Mouse (Mus musculus) cerebellum, adult 9-11 months (tissue): ENCODE measurements around the gene Gpr143.
"Not testable (repeated sequence)": the region's sequence is repeated elsewhere in the genome, so short reads cannot be mapped to it uniquely, and the experiment has no call there.

Experiments
- DNase-seq: peaks from one replicate; pipeline ENCODE4 v3.0.0; 2022

The Gpr143 gene

GRCm38 (mm10) chrX:152781720-152782403 lies at the start of gene Gpr143:
Gene Gpr143, plus strand, starts transcription at chrX:152781921.
- no peak for DNase-seq

GRCm38 (mm10) chrX:152735283-152735682 lies 46.4 kb upstream of the Gpr143 start:
- DNase-seq = no peak

- no peak for DNase-seq
Measured at GRCm38 (mm10) chrX:152738191-152738590, 43.5 kb upstream of the Gpr143 start.

GRCm38 (mm10) chrX:152738759-152739368 lies 42.9 kb upstream of the Gpr143 start:
- no peak for DNase-seq

GRCm38 (mm10) chrX:152743642-152744041 lies 38.1 kb upstream of the Gpr143 start:
- DNase-seq = no peak

GRCm38 (mm10) chrX:152745925-152746324 lies 35.8 kb upstream of the Gpr143 start:
- DNase-seq = no peak

GRCm38 (mm10) chrX:152755819-152756218 lies 25.9 kb upstream of the Gpr143 start:
- DNase-seq = no peak

- DNase-seq = no peak
Measured at GRCm38 (mm10) chrX:152756293-152756692, 25.4 kb upstream of the Gpr143 start.

- DNase-seq = no peak
Measured at GRCm38 (mm10) chrX:152762437-152762836, 19.3 kb upstream of the Gpr143 start.

- no peak for DNase-seq
Measured at GRCm38 (mm10) chrX:152762855-152763254, 18.9 kb upstream of the Gpr143 start.

GRCm38 (mm10) chrX:152764171-152764570 lies 17.6 kb upstream of the Gpr143 start:
- no peak for DNase-seq

GRCm38 (mm10) chrX:152768891-152769599 lies 12.7 kb upstream of the Gpr143 start, which contains the start of gene Shroom2:
Gene Shroom2, minus strand, starts transcription at chrX:152769465.
- no peak for DNase-seq

- DNase-seq = no peak
Measured at GRCm38 (mm10) chrX:152769600-152770157, 12.0 kb upstream of the Gpr143 start.

GRCm38 (mm10) chrX:152788129-152788528 lies 6.4 kb downstream of the Gpr143 start:
- DNase-seq = no peak

- no peak for DNase-seq
Measured at GRCm38 (mm10) chrX:152788611-152789010, 6.9 kb downstream of the Gpr143 start.

GRCm38 (mm10) chrX:152805317-152805716 lies 23.6 kb downstream of the Gpr143 start:
- DNase-seq = no peak

GRCm38 (mm10) chrX:152813339-152813738 lies 31.6 kb downstream of the Gpr143 start:
- DNase-seq = no peak

- DNase-seq = no peak
Measured at GRCm38 (mm10) chrX:152818996-152819395, 37.3 kb downstream of the Gpr143 start.

GRCm38 (mm10) chrX:152831003-152831550 lies 49.4 kb downstream of the Gpr143 start:
- DNase-seq = not testable (repeated sequence)

GRCm38 (mm10) chrX:152834940-152835339 lies 53.2 kb downstream of the Gpr143 start:
- not testable (repeated sequence) for DNase-seq

GRCm38 (mm10) chrX:152855076-152855772 lies 73.5 kb downstream of the Gpr143 start:
- DNase-seq = no peak
